Mouse (Mus musculus): ENCODE data around the gene Dop1a.
A peak's percentile ranks its signal among the peaks of the same experiment; 100 is the strongest.

Gene Dop1a

DNA sequence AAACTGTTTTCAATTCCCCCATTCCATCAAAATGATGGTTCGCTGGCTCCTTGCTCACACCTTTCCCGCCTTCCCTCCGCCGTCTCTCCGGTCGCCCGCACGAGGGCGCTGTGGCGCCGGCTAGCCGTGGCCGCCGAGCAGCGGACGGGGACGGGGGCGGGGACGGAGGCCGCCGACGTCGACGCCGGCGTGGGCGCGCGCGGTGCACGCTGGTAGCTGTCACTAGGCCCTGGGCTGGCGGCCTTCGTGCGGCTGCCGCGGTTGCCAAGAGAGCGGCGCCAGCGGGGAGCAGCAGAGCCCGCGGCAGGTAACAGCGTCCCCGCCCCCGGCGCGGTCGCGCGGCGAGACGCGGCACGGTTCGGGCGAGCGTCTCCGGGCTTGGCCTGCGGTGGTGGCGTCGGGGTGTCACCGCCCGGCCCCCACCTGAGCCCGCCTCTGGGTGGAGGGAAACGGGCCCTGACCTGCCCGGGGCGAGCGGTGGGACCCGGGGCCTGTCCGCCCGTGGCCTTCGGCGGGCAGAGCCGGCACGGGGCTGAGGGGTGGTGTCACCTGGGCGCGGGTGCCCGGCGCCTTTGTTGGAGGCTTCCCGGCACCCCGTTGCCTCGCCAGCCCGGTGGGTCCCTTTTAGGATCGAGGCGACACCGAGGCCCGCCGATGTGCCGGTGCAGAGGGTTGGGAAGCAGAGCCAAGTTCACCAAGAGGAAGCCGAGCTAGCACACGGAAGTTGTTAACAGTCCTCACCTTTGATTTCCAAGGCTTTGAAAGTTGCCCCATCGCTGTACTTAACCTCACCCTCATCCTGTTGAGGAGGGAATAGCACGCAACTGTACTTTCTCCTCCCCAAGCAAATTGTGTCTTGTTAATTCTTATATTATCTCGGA is at the start of gene Dop1a:
Dop1a (plus strand) TSS at position 165 of the 881 bp plus-strand sequence.
- DNase-seq (ENCODE audit: low spot score in 2 of 2), result peak; percentile 86 to 88

DNA sequence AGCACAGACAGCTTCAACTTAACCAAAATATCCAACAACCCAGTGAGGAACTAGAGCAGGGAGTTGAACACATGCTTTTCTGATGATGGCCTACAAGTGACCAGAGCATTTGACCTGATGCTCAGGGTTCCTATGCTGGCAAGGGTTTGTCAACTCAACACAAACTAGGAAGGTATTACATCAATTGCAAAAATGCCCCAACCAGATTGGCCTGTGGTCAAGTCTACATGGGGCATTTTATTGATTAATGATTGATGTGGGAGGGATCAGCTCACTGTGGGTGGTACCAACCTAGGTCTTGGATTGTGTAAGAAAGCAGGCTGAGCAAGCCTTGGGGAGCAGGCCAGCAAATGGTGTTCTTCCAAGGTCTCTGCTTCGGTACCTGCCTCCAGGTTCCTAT is 49.0 kb upstream of the Dop1a start:
- DNase-seq (ENCODE audit: low spot score in 2 of 2), result no peak

DNA sequence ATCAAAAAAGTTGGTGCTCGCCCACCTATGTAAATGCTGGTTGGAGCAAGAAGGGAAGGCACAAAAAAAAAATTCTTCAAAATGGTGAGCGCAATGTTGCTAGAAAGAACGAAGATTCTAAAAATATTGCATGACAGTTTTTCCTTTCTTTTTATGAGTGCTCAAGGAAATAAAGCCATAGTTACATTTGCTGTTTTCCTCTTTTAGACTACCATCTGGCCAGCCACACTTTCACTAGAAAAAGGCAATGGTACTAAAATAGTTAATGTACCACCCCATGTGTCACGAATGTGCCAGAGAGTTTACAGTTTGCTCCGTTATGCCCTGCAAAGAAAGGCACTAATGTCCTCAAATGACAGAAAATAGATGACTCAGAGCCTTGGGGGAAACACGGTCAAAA is 47.6 kb upstream of the Dop1a start:
- no peak for DNase-seq (ENCODE audit: low spot score in 2 of 2)

DNA sequence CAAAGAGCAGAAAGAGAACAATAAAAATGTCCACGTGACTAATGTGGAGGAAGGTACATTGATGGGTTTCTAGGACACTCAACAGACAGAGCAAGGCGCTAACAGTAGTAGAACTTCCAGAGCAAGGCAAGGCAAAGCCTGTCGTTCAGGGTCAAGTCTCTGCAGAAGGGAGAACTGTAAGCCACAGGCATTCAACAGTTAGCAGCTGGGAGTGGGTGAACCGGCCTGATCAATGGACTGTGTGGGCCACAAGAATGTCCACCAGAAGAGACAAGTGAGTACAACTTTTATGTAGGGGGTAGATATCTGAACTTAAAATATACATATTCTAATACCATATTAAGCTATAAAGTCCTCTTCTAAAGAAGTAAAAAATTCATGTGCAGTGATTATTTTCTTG is 43.6 kb upstream of the Dop1a start:
- DNase-seq (ENCODE audit: low spot score in 2 of 2), result no peak

DNA sequence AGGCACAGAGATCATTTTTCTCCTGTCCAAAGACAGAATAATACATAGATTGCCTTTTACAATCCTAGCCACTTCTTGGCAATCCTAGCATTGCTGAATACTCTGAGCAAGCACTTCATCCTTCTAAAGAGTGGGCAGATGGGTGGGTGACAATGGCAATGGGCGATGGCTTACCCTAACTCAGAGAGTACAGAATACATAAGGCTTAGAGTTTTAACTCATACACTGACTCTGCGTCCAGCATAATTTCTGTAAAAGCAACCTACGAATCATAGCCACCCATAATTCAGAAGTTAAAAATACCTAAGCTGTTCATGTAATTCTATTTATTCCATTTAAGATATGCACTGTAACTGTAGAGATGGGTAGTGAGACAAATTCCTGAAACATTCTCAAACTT is 31.4 kb upstream of the Dop1a start:
- no peak for DNase-seq (ENCODE audit: low spot score in 2 of 2)

DNA sequence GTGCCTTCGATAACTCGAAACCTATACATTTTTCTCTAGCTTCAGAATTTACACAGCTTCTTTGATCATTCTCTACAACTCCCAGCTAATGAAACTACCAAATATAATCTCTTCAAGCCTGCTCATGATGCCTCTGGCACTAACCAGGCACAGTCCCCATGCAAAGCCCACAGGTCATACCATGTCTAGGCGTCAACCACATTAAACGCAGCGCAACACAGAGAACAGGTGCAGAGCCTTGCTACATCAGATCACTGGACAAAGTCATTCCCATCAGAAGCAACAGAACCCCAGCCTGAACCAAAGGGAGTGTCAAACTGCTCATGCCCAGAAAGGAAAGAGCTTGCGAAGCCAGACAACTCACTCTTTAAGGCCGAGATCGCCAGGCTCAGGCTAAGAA is 30.3 kb upstream of the Dop1a start:
- no peak for DNase-seq (ENCODE audit: low spot score in 2 of 2)

DNA sequence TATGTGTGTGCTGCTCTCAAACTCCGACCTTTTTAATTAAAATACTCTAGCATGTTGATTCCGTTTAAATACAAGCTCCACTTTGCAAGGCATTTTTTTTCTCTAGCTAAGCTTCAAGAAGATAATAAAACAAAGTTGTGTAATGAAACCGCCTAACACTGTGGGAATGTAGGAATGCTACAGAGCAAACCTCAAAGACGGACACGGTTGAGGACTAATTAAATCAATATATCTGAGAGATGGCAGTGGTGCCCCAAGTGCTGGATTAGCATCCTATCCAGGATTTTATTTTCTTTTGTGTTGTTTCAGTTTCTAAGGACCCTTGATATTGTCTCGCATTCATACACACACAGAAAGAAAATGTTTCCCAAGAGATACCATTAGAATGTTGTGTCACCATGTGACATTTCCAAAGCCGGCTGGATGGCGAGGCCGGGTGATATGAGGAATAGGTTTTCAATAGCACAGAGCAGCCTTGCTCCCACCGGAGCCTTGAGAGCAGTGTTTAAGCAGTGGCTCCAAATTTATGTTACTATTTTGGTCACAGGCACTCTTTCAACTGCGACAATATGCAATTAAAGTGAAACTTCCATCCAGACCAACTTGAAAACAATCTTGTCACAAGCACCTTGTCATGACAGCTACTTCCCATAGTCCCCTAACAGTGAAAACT is 28.5 kb upstream of the Dop1a start:
- no peak for DNase-seq (ENCODE audit: low spot score in 2 of 2)

DNA sequence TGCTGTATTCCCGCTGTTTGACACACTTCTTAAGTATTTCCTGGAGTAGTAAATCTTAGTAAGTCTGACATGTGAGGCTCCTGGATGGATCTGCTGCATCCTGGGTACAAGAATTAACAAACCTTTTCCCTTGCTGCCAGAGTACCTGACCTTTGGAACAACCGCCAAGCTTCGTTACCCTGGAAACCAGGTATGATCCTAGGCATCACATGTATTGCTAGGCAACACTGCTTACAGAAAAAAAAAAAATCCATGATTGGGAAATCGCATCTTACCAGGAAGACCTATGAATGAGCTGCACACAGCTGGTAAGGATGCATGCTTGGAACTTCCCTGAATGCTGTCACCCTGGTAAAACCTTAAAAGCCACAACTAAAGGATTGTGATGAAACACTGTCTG is 24.7 kb upstream of the Dop1a start:
- no peak for DNase-seq (ENCODE audit: low spot score in 2 of 2)

DNA sequence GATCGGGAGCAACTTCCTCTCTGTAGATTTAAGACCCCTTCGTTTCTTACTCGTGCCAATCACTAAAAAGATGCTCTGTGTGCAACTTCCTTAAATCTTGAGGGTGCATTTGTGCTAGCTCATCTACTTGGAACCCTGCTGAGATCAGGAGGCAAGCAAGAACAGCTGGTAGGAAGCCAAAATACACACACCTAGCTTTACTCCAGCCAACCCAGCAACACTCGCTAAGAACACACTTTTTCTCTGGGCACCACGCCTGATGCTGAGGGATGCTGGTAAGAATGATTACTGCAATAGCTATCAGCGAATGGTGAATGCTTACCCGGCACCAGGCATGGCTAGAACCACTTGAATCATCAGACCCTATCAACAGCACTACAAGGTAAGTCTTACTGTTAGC is 20.1 kb upstream of the Dop1a start:
- no peak for DNase-seq (ENCODE audit: low spot score in 2 of 2)

DNA sequence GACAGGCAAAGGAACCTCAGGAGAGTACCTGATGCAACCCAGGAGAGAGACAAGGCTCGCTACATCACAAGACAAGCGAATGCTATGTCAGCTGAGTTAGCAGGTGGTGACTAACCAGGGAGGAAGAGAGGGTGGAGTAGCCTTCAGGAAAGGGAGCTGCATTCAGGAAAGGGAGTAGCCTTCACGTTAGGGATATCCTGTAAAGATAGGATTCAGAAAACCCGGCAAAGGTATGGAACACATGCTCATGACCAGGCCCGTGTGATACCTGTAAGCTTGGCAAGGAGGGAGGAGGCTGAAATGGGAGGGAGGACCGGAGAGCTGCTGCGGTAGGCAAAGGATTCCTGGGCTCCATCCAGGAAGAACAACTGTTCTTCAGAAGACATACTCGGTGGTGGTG is 19.5 kb upstream of the Dop1a start:
- no peak for DNase-seq (ENCODE audit: low spot score in 2 of 2)

DNA sequence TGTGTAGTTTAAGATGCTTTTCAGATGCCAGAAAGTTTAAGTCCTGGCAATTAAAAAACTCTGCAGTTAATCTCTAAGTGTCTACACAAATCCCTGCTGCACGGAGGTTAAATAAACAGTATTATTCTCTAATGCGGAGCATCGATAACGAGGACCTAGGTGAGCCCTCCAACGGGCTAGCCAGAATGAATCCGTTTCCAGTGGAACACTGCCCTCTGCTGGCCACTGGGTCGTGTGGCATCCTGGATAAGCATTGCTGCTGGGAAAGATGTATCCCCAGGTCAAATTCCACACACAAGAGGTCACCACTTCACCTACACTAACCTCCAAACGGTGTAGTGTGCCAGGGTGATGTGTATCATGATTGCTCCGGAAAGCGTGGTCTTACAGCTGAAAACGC is 17.4 kb upstream of the Dop1a start:
- peak; percentile 26 to 51 for DNase-seq (ENCODE audit: low spot score in 2 of 2)

DNA sequence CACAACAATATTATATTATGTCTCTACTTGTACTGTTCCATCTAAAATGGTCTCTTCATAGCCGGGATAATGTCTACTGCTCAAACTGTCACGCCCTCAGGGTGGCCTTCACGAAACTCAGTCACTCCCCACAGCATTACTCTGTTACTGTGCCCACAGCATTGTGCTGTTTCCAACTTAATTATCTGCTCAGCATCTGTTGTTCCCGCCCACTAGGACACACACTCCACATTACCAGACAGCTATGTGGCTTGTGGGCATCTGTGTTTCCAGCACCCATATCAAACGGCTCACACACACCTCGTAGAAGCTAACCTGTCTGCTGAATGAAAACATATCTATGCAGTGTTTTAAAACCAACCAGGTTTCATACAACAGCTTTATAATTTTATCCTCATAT is 15.9 kb upstream of the Dop1a start:
- no peak for DNase-seq (ENCODE audit: low spot score in 2 of 2)

DNA sequence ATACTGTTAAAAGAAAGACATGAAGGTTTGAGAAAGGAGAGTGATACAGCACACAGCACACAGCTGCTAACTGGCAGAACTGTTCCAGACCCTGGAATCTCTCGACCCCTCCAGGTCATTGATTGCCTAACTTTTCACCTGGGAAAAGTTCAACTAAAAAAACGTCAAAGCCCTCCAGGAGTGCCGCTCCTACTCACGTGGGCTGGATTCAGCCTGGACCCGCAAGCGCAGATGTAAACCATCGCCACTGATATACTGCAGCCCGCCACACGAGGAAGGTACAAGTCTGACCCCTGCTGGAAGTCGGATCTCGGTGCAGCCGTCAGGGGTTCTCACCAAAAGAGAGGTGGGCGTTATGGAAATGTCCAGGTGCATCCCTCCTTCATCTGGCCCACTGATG is 15.3 kb upstream of the Dop1a start:
- DNase-seq (ENCODE audit: low spot score in 2 of 2), result peak; percentile 32 to 37

DNA sequence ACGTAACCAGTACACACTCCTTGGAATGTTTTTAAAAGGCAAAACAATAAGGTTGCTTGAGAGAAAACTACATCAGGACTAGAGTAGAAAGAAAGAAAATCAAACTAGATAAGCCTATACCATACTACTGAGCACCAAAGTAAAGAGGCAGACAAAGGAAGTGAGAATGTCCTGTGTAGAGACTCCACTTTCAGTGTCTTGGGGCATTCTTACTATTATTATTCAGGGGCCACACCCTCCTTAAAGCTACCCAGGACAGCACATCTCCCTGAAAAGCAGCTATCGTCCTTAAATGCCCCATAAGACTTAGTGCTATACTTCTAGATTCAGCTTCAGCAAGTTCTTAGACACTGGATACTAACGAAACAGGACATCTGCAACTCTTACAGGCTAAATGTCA is 13.3 kb upstream of the Dop1a start:
- DNase-seq (ENCODE audit: low spot score in 2 of 2), result no peak

DNA sequence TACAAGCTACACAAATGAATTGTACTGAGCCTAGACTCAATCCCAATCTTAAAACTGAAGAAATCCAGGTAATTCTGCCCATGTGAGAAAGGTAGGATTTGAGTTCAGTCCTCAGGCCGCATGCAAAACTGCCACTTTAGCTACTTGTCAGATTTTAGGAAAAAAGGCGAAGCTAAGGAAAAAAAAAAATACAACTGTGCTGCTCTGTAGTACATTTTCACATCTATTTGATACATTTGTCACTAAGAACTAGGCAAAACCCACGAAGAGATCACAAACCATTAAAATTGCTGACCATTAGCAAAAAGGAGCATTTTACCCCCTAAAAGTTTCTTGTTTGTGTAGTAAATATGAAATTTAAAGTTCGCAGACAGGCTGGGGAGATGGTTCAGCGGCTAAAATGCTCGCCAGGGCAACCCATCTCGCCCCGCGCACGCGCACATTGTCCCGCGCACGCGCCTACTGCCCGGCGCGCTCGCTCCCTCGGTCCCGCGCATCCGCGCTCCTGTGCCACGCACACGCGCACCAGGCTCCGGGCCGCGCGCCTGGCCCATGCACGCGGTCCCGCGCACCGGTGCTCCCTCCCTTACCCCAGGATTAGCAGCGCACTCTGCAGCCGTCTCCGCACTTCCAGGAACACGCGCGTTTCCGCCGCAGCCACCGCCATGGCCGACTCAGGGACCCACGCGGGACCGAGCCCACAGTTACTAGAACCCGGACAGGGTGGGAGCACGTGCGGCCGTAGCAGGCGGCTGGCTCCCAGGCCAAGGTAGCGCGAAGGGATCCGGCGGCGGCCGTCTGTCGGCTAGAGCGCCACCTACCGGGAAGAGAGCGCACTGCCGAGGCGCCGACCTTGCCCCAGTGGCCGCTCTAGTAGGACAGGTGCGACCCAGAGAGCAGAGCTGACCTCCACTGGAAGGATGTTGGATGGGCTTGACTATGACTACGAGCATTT is 2.5 kb upstream of the Dop1a start, which contains the start of gene Ube2cbp:
Ube2cbp (minus strand) TSS at position 800 of the 955 bp plus-strand sequence.
- DNase-seq (ENCODE audit: low spot score in 2 of 2), result peak; percentile 76 to 77

DNA sequence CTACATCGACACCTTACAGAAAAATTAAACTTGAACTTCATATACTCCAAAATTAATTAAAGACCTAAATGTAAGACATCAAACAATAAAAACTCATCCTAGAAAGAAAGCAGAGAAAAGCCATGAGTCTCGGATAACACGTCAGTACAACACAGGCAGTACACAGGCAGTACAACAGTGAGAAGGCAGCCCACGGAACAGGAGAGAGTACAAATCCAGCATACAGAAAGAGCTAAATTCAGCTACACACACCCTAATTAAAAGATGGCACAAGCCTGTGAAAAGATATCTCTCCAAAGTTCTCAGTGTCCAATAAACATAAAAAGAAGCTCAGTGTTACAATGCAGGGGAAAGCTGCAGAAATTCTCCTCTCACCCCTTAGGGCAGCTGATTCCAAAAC is 9.0 kb downstream of the Dop1a start:
- DNase-seq (ENCODE audit: low spot score in 2 of 2), result no peak

DNA sequence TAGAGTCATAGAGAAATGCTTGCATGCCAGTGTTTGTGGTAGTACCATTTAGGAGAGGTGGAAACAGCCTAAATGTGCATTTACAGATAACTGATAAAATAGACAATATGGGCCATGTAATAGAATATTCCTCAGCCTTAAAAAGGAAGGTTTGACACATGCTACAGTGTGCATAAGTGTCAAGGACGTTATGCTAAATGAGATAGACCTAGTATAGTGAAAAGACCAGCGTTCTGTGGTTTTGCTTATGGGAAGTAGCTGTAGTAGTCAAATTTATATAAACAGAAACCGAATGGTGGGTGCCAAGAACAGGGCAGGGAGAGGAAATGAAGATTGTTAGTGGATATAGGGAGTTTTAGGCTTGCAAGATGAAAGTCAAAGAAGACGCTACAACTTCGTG is 9.8 kb downstream of the Dop1a start:
- no peak for DNase-seq (ENCODE audit: low spot score in 2 of 2)

DNA sequence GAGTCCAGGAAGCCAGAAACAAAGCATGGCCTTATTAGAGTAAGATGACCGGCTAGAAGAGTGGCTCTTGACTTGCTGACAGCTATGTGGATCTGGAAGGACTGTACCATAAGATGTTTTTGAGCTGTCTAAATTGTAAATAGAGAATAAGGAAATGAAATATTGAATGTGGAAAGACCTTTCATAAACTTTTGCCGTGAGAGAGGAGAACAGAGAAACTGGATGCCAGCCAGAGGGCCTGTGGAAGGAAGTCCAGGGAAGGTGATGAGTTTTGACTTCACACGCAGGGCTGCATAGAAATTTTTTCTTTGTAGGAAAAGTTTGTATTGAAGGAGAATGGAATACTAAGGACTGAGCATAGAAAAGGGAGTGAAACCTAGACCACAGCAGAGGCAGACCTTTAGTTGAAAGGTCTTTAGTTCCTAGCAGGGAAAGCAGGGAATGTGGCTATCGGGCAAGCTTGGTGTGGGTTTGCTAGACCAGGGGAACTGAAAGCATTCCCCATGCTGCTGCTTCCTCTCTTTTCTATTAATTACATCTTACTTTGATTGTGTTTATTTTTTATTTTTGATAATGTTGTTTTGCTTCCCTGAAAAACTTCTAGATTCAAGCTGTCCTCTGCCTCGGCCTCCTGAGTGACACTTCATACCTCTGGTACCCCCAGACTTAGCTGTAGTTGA is 11.6 kb downstream of the Dop1a start:
- DNase-seq (ENCODE audit: low spot score in 2 of 2), result no peak

DNA sequence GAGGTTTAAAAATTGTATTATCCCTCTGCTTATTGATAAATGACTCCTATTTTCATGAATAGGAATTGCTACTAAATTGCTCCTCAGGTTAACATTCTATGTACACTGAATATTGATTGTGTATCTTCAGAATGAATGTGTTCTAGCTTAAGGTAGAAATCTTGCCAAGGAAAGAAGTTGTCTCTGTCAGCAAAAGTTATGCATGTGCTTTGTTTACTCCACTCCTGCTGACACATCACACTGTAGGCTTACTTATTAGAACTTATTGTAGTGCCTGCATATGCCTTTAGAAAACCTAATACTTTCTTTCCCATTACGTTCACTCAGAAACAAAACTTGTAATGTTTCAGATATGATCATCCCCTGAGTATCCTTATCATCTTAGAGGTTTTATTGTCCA is 15.3 kb downstream of the Dop1a start:
- no peak for DNase-seq (ENCODE audit: low spot score in 2 of 2)

DNA sequence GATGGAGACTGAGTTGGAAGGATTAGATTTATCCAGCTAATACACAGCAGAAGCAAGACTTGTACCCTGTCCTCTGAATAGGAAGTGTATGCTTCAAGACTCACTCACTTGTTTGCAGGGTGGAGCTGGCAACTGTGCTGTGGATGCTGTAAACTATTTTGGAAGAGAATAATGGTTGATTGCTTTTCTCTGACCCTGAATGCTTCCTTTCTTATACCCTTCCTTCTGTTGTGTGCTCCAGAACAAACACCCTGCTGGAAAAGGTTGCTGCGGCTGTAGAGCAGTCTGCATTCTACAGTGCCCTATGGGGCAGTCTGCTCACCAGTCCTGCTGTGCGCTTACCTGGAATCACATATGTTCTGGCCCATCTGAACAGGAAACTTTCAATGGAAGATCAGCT is 24.8 kb downstream of the Dop1a start:
- no peak for DNase-seq (ENCODE audit: low spot score in 2 of 2)

DNA sequence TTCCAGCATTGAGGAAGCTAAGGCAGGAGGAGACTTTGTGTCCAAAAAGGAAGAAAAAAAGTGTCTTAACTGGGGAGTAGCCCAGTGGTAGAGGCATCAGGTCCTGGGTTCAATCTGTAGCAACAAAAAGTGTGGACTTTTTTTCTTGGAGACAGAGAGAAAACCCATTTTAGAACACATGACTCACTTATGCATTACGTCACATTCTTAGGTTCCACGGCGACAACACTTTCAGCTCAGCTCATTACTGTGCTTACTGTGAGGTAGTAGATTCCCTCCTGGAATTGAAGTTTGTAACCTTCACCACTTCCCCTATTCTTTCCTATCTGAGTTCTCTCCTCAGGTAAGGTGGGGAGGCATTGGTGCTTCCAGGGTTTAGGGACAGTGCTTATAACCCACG is 29.3 kb downstream of the Dop1a start:
- no peak for DNase-seq (ENCODE audit: low spot score in 2 of 2)

DNA sequence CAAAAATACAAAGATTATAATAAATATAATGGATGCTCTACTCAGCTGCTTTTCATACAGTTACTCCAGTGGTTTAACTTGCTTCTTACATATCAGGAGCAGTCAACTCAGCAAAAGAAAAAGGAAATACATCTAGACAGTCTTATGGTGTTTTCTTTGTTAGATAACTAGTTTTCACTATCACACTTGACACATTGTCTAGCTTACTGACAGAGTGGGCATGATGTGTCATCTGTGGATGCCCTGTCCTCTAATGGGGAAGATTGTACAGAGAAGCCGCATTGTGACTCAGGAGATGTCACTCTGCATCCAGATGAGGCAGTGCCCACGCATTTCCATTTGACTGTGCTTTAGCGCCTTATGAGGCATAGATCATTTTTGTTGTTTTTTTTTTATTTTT is 32.1 kb downstream of the Dop1a start:
- DNase-seq (ENCODE audit: low spot score in 2 of 2), result no peak
